In the genomic region with DNA sequence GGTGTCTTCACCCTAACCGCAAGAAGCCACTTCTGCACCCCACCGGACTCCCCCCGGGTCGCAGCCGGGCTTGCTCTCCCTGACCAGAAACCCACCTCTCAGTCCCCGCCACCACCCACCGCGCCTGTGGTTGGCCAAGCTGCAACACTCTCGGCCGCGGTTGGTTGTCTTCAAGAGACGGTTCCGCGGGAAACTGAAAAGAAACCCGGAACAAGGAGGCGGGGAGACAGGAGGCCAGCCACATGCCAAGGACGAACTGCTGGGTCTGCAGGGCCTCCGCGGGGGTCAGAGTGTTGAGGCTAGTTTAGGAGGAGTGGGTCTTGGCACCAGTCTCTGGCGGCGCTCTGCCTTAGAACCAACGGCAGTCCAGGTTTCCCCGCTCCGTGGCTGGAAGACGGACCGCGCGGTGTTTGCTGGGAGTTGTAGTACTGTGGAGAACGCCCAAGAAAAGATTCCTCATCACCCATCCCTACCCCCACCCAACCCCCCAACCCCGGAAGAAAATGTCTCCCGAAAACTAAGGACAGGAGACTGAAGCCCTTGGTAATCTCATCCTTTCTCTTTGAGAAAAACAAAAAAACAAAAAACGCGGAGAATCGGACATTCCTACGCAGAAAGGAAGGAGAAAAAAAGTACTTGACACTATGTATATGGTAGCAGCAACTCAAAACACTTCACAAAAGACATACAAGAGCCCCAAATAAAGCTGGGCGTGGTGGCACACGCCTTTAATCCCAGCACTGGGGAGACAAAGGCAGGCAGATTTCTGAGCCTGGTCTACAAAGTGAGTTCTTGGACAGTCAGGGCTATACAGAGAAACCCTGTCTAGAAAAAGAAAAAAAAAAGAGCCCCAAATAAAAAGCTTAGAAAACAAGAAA, we compare ENCODE assay signal across 8 mouse cellular contexts. TPM values are rescaled to one million over a fixed set of nuclear protein-coding genes. Genes with fewer than 3 reads are reported as not detected.
DNase-seq lines count a peak whose midpoint lies in the region; ATAC-seq and TF ChIP-seq lines count a peak whose summit lies in the region.

A gene (minus strand): TSS at position 346 of the 878 bp plus-strand sequence.

- TF ChIP-seq CTCF in liver, adult 2 months (IDR thresholded peaks at IDR 0.05; ENCODE audit: low read depth, low read length) = no peak

- peaks cover 15% of the 10 kb centered on the region for H3K36me3 ChIP-seq in erythroblast, embryonic 14.5 days (ENCODE audit: control insufficient read depth)
- no peaks in the 10 kb centered on the region for H3K36me3 ChIP-seq in heart, embryonic 11.5 days (ENCODE audit: control insufficient read depth, insufficient read depth, low read length)
- H3K36me3 ChIP-seq in kidney, embryonic 16.5 days (ENCODE audit: insufficient read depth, low read length) = no peaks in the 10 kb centered on the region
- no peaks in the 10 kb centered on the region for H3K36me3 ChIP-seq in liver, adult 2 months (ENCODE audit: control insufficient read depth, insufficient read depth, low read length)

- H3K4me2 ChIP-seq in heart, embryonic 11.5 days = peak within 1 kb of the TSS; percentile 78
- peak within 1 kb of the TSS; percentile 77 for H3K4me2 ChIP-seq in kidney, embryonic 16.5 days (replicated peaks; ENCODE audit: low read depth, low read length)

- peak within 1 kb of the TSS; percentile 96 for H3K4me3 ChIP-seq in erythroblast, embryonic 14.5 days (replicated peaks)
- H3K4me3 ChIP-seq in heart, embryonic 11.5 days (ENCODE audit: low read depth, low read length) = peak within 1 kb of the TSS; percentile 71
- H3K4me3 ChIP-seq in kidney, embryonic 16.5 days (ENCODE audit: low read length) = peak within 1 kb of the TSS; percentile 89
- peak within 1 kb of the TSS; percentile 94 for H3K4me3 ChIP-seq in liver, adult 2 months (ENCODE audit: insufficient read depth, low read depth, low read length)

- 2% methylated on average over 37 of the region's 37 CpGs for WGBS in heart, embryonic 11.5 days (ENCODE audit: insufficient replicate concordance)
- WGBS in kidney, embryonic 16.5 days = under 1% methylated on average over 37 of the region's 37 CpGs
- 2% methylated on average over 37 of the region's 37 CpGs for WGBS in liver, adult 2 months

- ATAC-seq in CD4-positive, CD25-positive, alpha-beta regulatory T cell, adult 4 months = peak; percentile 92
- ATAC-seq in heart, embryonic 11.5 days (replicated peaks; ENCODE audit: insufficient number of reproducible peaks, low FRiP score, low TSS enrichment) = peak; percentile 83
- peak; percentile 87 for ATAC-seq in kidney, embryonic 16.5 days (ENCODE audit: low FRiP score, low TSS enrichment)
- peak; percentile 71 for ATAC-seq in monocyte, adult 5-6 weeks (replicated peaks; ENCODE audit: insufficient number of reproducible peaks, low FRiP score, low TSS enrichment, poor library complexity, severe bottlenecking)

- TF ChIP-seq POLR2A in liver, adult 2 months (IDR thresholded peaks at IDR 0.05; ENCODE audit: extremely low read depth, insufficient read depth, low read length) = no peak

- no peaks in the 10 kb centered on the region for H3K9me3 ChIP-seq in erythroblast, embryonic 14.5 days (ENCODE audit: control insufficient read depth, low read length)
- H3K9me3 ChIP-seq in heart, embryonic 11.5 days (replicated peaks; ENCODE audit: control insufficient read depth, low read length) = no peaks in the 10 kb centered on the region
- no peaks in the 10 kb centered on the region for H3K9me3 ChIP-seq in kidney, embryonic 16.5 days (ENCODE audit: low read length)

- H3K27me3 ChIP-seq in erythroblast, embryonic 14.5 days (ENCODE audit: control insufficient read depth) = no peaks in the 10 kb centered on the region
- H3K27me3 ChIP-seq in heart, embryonic 11.5 days (ENCODE audit: control insufficient read depth, insufficient read depth, low read length) = no peaks in the 10 kb centered on the region
- no peaks in the 10 kb centered on the region for H3K27me3 ChIP-seq in kidney, embryonic 16.5 days (ENCODE audit: insufficient read depth, low read length)
- H3K27me3 ChIP-seq in liver, adult 2 months (ENCODE audit: control insufficient read depth, insufficient read depth, low read length) = no peaks in the 10 kb centered on the region

- H3K4me1 ChIP-seq in erythroblast, embryonic 14.5 days (ENCODE audit: control insufficient read depth) = peaks cover 22% of the 10 kb centered on the region
- peaks cover 7% of the 10 kb centered on the region; the same call in 1 of the 2 replicates for H3K4me1 ChIP-seq in heart, embryonic 11.5 days (ENCODE audit: control insufficient read depth, insufficient read depth, low read length)
- peaks cover 10% of the 10 kb centered on the region; the same call in 1 of the 2 replicates for H3K4me1 ChIP-seq in kidney, embryonic 16.5 days (ENCODE audit: insufficient read depth, low read length)
- H3K4me1 ChIP-seq in liver, adult 2 months (ENCODE audit: control insufficient read depth, insufficient read depth, low read length) = peaks cover 3% of the 10 kb centered on the region; the same call in 1 of the 2 replicates

- DNase-seq in brain, embryonic 18.5 days (ENCODE audit: low read depth, low spot score) = peak; percentile 72
- DNase-seq in liver, adult 2 months (ENCODE audit: extremely low read depth, low read depth, low spot score) = peak; percentile 59
- peak; percentile 84 to 92 for DNase-seq in spleen, postnatal 4 days (ENCODE audit: low spot score in 2 of 2)

- H3K9ac ChIP-seq in heart, embryonic 11.5 days (ENCODE audit: low read depth, low read length) = peak within 1 kb of the TSS; percentile 76
- peak within 1 kb of the TSS; percentile 70 for H3K9ac ChIP-seq in kidney, embryonic 16.5 days (replicated peaks; ENCODE audit: low read length)
- peak within 1 kb of the TSS; percentile 74 for H3K9ac ChIP-seq in liver, adult 2 months (ENCODE audit: low read depth, low read length)

- H3K27ac ChIP-seq in heart, embryonic 11.5 days (ENCODE audit: low read depth, low read length) = peak within 1 kb of the TSS; percentile 46
- H3K27ac ChIP-seq in kidney, embryonic 16.5 days (ENCODE audit: low read length) = peak within 1 kb of the TSS; percentile 57; the same call in 1 of the 2 replicates
- H3K27ac ChIP-seq in liver, adult 2 months (replicated peaks; ENCODE audit: insufficient read depth, low read depth, low read length) = no peak within 1 kb of the TSS

- H3K79me2 ChIP-seq in liver, adult 2 months (ENCODE audit: control insufficient read depth, insufficient read depth, low read length) = no peaks in the 10 kb centered on the region

RNA-seq across cellular contexts. Expression of the gene that starts here (rescaled TPM):
- polyA plus RNA-seq in CD4-positive, CD25-positive, alpha-beta regulatory T cell, adult 4 months (2017; shearing (Covaris generic)) = 10 to 100 TPM; 23.3 to 38.7 TPM
- polyA plus RNA-seq in erythroblast, embryonic 14.5 days (2012) = 0.62 and 0.83 TPM in 2 replicates
- 11.0 and 11.5 TPM in 2 replicates for polyA plus RNA-seq in heart, embryonic 11.5 days (2014; fragmentation: Nextera tagmentation; extraction: Ambion mirVana)
- polyA plus RNA-seq in kidney, embryonic 16.5 days (2015; fragmentation: Nextera tagmentation; extraction: Ambion mirVana) = 19.5 and 20.6 TPM in 2 replicates
- total RNA-seq in liver, adult 2 months (2014; rRNA removed) = 1.2 and 2.1 TPM in 2 replicates
- polyA plus RNA-seq in liver, adult 2 months (2012; rRNA removed) = 2.2 and 2.9 TPM in 2 replicates
- total RNA-seq in monocyte, adult 5-6 weeks (2017) = 5.3 to 25.3 TPM (median 11.4 TPM) in 3 replicates
